Mouse (Mus musculus) E14TG2a.4 (cell line): ENCODE results near the gene Plekhg5.
"Not testable (repeated sequence)": the region's sequence is repeated elsewhere in the genome, so short reads cannot be mapped to it uniquely, and the experiment has no call there.

ENCODE experiments used
- H3K27me3 ChIP-seq: 2 replicates; pipeline ENCODE4 v1.6.1; 2014; ENCODE audit warnings: low read length, control low read depth; ENCODE audit not compliant: insufficient read depth
- H3K36me3 ChIP-seq: 2 replicates; pipeline ENCODE4 v1.6.1; 2014; ENCODE audit warnings: low read length, control low read depth; ENCODE audit not compliant: insufficient read depth
- H3K4me1 ChIP-seq: replicated peaks from 2 replicates; pipeline ENCODE4 v1.6.1; 2014; ENCODE audit warnings: low read depth, low read length, control low read depth
- H3K4me3 ChIP-seq: replicated peaks from 2 replicates; pipeline ENCODE4 v1.5.1; 2014; ENCODE audit warnings: mild to moderate bottlenecking, low read length
- H3K9me3 ChIP-seq: 2 replicates; pipeline ENCODE4 v1.6.1; 2014; ENCODE audit warnings: low read length, control low read depth
- CTCF ChIP-seq: conservative IDR thresholded peaks from 2 replicates; pipeline ENCODE4 v1.5.1; 2014; ENCODE audit warnings: low read length
- NANOG ChIP-seq: IDR thresholded peaks from 2 replicates; pipeline ENCODE4 v1.6.1; 2014; ENCODE audit warnings: borderline replicate concordance, low read length, mixed read lengths
- POU5F1 ChIP-seq: IDR thresholded peaks from 2 replicates; pipeline ENCODE4 v1.6.1; 2014; ENCODE audit warnings: low read length, borderline replicate concordance

Gene Plekhg5

DNA sequence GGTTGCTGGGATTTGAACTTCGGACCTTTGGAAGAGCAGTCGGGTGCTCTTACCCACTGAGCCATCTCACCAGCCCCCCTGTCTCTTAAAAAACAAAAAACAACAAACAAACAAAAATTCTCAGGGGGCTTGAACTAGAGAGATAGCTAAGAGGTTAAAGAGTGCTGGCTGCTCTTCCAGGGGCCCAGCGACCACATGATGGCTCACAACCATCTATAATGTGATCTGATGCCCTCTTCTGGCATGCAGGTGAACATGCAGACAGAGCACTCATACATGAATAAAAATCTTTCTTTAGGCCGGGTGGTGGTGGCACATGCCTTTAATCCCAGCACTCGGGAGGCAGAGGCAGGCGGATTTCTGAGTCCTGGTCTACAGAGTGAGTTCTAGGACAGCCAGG is 35.8 kb upstream of the Plekhg5 start:
- H3K9me3 ChIP-seq, H3K4me3 ChIP-seq: not testable (repeated sequence)
- Histone ChIP-seq H3K4me1 (peaks cover 66% of the 10 kb centered on the region), H3K36me3 (peaks cover 13% of the 10 kb centered on the region), H3K27me3 (peaks cover 24% of the 10 kb centered on the region)
- TF ChIP-seq CTCF, result peak; percentile 17; the same call in 1 of the 2 replicates

DNA sequence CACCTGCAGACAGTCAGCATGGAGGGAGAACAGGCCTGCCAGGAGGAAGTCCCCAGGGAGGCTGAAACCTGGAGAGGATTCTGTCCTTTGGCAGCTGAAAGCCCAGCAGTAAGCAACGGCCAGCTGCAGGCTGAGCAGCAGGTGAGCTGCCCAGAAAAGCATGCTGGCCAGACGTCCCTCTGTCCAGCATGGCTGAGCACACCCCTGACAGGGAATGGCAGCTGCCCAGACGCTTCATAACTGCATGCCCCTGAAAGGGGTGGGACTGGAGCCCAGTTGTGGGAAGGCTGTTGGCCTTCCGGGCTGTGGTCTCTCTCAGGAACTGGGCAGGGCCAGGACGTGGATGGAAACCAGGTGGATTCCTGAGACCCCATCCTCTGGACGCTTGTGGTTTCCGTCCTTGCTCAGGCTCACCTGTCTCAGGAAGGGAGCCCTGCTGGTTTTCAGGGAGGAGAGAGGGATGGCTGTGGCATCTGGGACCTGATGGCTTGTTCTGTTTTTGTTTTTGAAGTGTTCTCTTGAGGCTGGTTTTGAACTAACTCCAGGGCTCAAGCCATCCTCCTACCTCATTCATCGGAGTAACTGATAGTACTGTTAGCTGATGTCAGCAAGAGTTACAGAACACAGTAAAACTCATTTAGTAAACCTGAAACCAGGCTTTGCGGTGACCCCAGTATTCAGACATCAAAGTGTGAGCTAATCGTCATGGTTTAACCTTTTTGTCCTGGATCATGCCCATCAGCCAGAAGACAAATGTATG is 33.9 kb upstream of the Plekhg5 start, which contains the start of gene Tas1r1:
Gene Tas1r1, minus strand, starts transcription at position 344 of the 760 bp plus-strand sequence.
- H3K27me3 ChIP-seq, result peaks cover 11% of the 10 kb centered on the region
- TF ChIP-seq POU5F1, result no peak
- TF ChIP-seq CTCF, result no peak
- no peak for TF ChIP-seq NANOG
- H3K36me3 ChIP-seq, result peaks cover 32% of the 10 kb centered on the region
- H3K4me1 ChIP-seq, result peaks cover 66% of the 10 kb centered on the region
- no peaks in the 10 kb centered on the region for H3K9me3 ChIP-seq
- peak within 1 kb of the TSS; percentile 99 for H3K4me3 ChIP-seq

DNA sequence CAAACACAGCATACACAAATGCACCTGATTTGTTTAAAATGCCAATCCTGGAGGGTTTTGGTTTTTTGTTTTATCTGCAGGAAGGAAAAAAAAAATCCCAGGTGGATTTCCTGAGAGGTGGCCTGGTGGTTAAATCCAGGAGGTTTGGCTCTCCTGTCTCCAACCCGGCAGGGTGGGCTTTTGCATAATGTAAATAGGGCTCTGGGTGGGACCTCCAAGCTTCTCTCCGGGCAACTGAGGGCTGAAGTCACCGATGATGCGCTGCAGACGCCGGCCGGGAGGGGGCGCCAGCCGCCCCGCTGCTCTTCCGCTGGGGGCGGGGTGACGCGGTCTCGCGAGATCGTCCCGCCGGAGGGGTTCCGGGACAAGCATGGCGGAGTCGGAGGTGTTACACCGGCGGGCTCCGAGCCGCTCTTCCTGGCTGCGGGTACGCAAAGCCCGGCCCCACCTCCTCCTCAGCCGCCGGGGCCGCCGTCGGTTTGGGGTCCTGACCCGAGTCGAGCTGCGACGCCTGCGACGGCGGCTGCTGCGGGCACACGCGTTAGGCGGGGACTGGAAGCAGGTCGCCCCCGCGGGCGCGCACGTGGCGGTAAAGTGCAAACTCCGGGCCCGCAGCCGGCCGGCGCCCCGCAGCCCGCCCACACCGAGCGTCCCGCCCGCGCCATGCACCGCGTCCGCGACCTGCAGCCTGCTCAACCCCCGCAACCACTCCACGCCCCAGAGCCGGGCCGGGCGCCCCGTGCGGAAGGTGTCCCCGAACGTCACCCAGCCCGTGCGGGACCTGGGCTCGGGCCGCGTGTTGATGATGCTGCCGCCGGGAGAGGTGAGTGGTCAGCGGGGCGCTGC is 33.1 kb upstream of the Plekhg5 start, which contains the start of gene Nol9:
Gene Nol9, plus strand, starts transcription at position 337 of the 846 bp plus-strand sequence.
- peaks cover 66% of the 10 kb centered on the region for H3K4me1 ChIP-seq
- peak within 1 kb of the TSS; percentile 99 for H3K4me3 ChIP-seq
- H3K9me3 ChIP-seq, result no peaks in the 10 kb centered on the region
- TF ChIP-seq POU5F1, result no peak
- TF ChIP-seq NANOG, result no peak
- TF ChIP-seq CTCF, result peak; percentile 26
- peaks cover 3% of the 10 kb centered on the region; the same call in 1 of the 2 replicates for H3K27me3 ChIP-seq
- H3K36me3 ChIP-seq, result peaks cover 40% of the 10 kb centered on the region

DNA sequence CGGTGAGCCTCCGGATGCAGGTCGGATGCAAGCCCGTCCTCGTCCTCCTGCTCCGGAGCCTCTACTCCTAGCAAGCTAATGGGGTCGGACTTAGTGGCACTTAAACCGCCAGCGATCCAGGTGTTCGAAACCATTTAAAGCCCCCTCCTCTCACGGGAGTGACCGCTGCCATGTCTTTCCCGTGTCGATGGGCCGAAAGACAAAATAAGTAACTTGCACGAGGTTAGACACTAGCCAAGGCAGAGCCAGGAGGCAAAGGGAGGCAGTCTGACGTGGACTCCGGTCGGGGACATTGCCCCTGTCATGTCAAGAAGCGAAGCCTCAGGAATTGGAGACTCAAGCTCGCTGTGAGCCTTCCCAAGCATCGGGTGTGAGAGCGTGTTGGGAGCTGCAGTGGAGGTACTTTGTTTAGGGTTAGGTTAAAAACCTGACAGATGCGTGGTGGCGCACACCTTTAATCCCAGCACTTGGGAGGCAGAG is 32.4 kb upstream of the Plekhg5 start:
- Histone ChIP-seq H3K9me3 (no peaks in the 10 kb centered on the region), H3K27me3 (no peaks in the 10 kb centered on the region), H3K4me1 (peaks cover 73% of the 10 kb centered on the region), H3K4me3 (peak overlapping the region; percentile 99), H3K36me3 (peaks cover 47% of the 10 kb centered on the region)
- TF ChIP-seq POU5F1, result no peak
- TF ChIP-seq NANOG, result no peak
- TF ChIP-seq CTCF, result no peak

DNA sequence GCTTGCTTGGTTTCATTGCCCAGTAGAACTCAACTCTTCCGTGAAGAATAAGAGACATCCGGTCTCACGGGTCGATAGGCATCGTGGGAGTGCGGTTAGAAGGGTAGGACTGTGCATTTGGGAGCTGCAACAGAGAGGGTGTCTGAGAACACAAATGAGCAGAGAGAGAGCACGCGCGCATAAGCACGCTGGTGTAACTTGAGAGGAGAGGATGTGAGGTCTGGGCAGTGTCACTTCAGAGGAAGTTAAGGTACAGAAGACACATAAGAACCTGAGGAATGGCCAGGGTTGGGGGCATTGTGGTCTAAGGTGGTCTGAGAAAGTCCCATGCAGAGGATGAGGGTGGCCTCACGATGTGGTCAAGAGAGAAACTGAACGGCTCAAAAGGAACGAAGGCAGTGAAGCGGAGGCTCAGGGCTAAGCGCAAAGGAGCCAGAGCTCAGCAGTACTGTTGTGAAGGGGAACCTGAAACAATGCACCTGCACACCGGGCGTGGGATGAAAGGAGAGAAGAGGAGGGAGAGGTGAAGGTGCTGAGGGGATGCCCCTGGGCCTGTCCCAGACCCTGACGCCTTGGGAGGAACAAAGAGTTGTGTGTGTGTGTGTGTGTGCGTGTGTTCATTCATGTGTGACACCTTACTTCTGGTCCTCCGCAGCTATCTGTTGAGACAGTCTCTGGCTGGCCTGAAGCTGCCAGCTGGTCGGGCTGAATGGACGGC is 30.2 kb upstream of the Plekhg5 start:
- peaks cover 81% of the 10 kb centered on the region for H3K4me1 ChIP-seq
- H3K36me3 ChIP-seq, result peaks cover 69% of the 10 kb centered on the region
- no peaks in the 10 kb centered on the region for H3K27me3 ChIP-seq
- H3K9me3 ChIP-seq, result no peaks in the 10 kb centered on the region
- no peak for TF ChIP-seq POU5F1
- no peak for TF ChIP-seq CTCF
- no peak for TF ChIP-seq NANOG
- peak overlapping the region; percentile 99 for H3K4me3 ChIP-seq

DNA sequence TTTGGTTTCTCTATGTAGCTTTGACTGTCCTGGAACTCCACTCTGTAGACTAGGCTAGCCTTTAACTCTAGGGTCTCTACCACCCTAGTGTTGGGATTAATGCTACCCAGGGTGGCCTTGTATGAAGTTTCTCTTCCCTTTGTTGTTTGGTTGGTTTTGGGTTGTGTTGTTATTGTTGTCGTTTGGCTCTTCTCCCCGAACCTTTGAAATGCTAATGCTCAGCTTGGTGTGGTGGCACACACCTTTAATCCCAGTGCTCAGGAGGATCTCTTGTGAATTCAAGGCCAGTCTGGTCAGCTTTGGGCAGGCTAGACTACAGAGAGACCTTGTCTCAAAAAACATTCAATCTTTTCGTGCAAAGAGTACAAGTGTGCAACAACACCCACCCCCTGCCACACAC is 29.1 kb upstream of the Plekhg5 start:
- Histone ChIP-seq H3K4me3 (peak overlapping the region; percentile 26; the same call in 1 of the 2 replicates), H3K27me3 (no peaks in the 10 kb centered on the region), H3K9me3 (no peaks in the 10 kb centered on the region), H3K36me3 (peaks cover 80% of the 10 kb centered on the region), H3K4me1 (peaks cover 80% of the 10 kb centered on the region)
- TF ChIP-seq CTCF (no peak), NANOG (peak; percentile 10; the same call in 1 of the 2 replicates), POU5F1 (no peak)

DNA sequence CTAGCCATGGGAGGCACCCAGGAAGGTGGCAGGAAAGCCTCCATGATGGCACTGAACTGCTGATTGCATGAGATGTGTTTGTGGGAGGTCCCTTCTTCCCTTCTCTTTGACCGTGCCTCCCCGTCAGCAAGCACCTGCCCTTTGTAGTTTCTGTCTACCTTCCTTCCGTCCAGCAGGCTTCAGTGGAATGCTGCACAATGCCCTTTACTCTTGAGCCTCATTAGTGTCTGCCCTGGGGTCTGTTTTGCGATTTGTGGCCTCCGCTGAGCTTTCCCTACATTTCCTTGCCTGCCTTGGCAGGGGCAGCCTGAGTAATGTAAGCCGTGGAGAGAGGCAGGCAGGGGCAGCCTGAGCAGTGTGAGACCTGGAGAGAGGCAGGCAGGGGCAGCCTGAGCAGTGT is 27.7 kb upstream of the Plekhg5 start:
- H3K9me3 ChIP-seq, result no peaks in the 10 kb centered on the region
- H3K4me1 ChIP-seq, result peaks cover 72% of the 10 kb centered on the region
- peak overlapping the region; percentile 13; the same call in 1 of the 2 replicates for H3K4me3 ChIP-seq
- TF ChIP-seq CTCF (no peak), NANOG (no peak), POU5F1 (no peak)
- H3K27me3 ChIP-seq, result no peaks in the 10 kb centered on the region
- H3K36me3 ChIP-seq, result peaks cover 93% of the 10 kb centered on the region

DNA sequence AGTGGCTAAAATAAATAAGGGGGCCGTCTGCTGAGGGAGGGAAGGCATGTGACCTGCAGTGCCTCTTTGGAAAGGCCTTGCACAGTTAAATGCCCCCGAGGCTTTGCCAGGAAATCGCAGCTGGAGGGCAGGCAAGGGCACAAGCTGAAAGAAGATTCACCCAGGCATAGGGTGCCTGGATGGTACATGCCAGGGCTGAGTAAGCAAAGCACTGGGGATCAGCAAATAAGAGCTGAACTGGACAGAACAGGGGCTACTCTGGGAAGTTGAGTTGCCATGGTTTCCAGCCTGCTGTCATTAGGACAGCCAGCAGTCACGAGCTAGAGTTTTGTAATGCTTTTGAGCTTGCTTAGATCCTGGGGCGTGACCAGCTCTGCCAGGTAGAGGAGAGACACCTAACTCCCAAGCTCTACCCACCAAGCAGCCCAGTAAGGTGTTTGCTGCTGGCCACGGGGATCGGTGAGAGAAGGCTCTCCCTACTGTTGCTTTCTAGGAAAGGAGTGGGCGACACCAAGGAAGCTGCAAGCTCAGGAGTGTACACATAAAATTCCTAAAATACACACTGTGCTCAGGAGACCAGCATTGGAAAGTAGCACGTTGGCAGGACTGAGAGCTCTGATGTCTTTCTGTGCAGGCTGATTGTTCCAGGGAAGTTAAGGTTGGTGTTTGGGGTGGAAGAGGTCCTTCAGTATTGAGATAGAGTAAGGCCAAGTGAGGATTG is 9.7 kb upstream of the Plekhg5 start:
- no peaks in the 10 kb centered on the region for H3K27me3 ChIP-seq
- no peaks in the 10 kb centered on the region for H3K9me3 ChIP-seq
- peaks cover 52% of the 10 kb centered on the region for H3K36me3 ChIP-seq
- TF ChIP-seq CTCF (no peak), NANOG (no peak), POU5F1 (no peak)
- no peak overlapping the region for H3K4me3 ChIP-seq
- peaks cover 58% of the 10 kb centered on the region for H3K4me1 ChIP-seq
